ENCODE assay signal across 19 mouse cellular contexts in genomic region chr11:80845486-80845885, GRCm38 (mm10). TPM values are rescaled to one million over a fixed set of nuclear protein-coding genes. Genes with fewer than 3 reads are reported as not detected.
"Had no signal": no experiment of that assay in that cellular context is flagged by ENCODE, and none has a peak within 500 bp of the region (broad histone marks: within the 10 kb centered on the region; RNA-seq: fewer than 3 reads in every experiment).

No protein-coding gene starts in this region.

- H3K9me3 ChIP-seq: kidney, embryonic 15.5 days; limb, embryonic 13.5 days; liver, embryonic 15.5 days; megakaryocyte, embryonic 14.5 days; midbrain, embryonic 15.5 days; neural tube, embryonic 13.5 days had no signal

- ATAC-seq: intestine, embryonic 16.5 days; midbrain, embryonic 15.5 days had no signal

- H3K9ac ChIP-seq: kidney, embryonic 15.5 days; limb, embryonic 13.5 days; liver, embryonic 15.5 days; midbrain, embryonic 15.5 days; neural tube, embryonic 13.5 days had no signal

- H3K4me3 ChIP-seq: kidney, embryonic 15.5 days; limb, embryonic 13.5 days; liver, embryonic 15.5 days; megakaryocyte, embryonic 14.5 days; midbrain, embryonic 15.5 days; neural tube, embryonic 13.5 days had no signal

- H3K27ac ChIP-seq: kidney, embryonic 15.5 days; limb, embryonic 13.5 days; liver, embryonic 15.5 days; macrophage; midbrain, embryonic 15.5 days; neural tube, embryonic 13.5 days had no signal

- H3K4me2 ChIP-seq: kidney, embryonic 15.5 days; limb, embryonic 13.5 days; liver, embryonic 11.5 days; liver, embryonic 15.5 days; midbrain, embryonic 11.5 days; midbrain, embryonic 15.5 days; neural tube, embryonic 13.5 days had no signal

- H3K4me1 ChIP-seq: kidney, embryonic 15.5 days; limb, embryonic 13.5 days; liver, embryonic 15.5 days; megakaryocyte, embryonic 14.5 days; neural tube, embryonic 13.5 days had no signal

- H3K27me3 ChIP-seq: kidney, embryonic 15.5 days; midbrain, embryonic 15.5 days; neural tube, embryonic 13.5 days had no signal

- DNase-seq: kidney, postnatal 14 days; layer of hippocampus, postnatal 36 days; right cerebral cortex, adult 18-20 months; right cerebral cortex, postnatal 25 days; thymus, postnatal 4 days had no signal

- H3K36me3 ChIP-seq: kidney, embryonic 15.5 days; limb, embryonic 13.5 days; liver, embryonic 15.5 days; midbrain, embryonic 15.5 days; neural tube, embryonic 13.5 days had no signal

RNA-seq across cellular contexts. Expression of gene Spaca3, which starts 12.7 kb away (rescaled TPM):
- polyA plus RNA-seq: intestine, embryonic 16.5 days; kidney, adult 2 months; kidney, embryonic 15.5 days; limb, embryonic 13.5 days; liver, embryonic 11.5 days; liver, embryonic 15.5 days; macrophage; midbrain, embryonic 11.5 days; midbrain, embryonic 15.5 days; neural tube, embryonic 13.5 days; small intestine, adult 2 months; stomach, embryonic 16.5 days; thymus, postnatal 0 days had no signal

RNA-seq across cellular contexts. Expression of gene Tmem98, which starts 35.5 kb away (rescaled TPM):
- polyA plus RNA-seq: macrophage had no signal
